Mouse (Mus musculus): ENCODE measurements around the gene Ms4a4b. TPM values are rescaled to one million over a fixed set of nuclear protein-coding genes. Genes with fewer than 3 reads are reported as not detected.
"Not testable (repeated sequence)": the region's sequence is repeated elsewhere in the genome, so short reads cannot be mapped to it uniquely, and the experiment has no call there.

Gene Ms4a4b
- under 1 TPM in 1 of 2 experiments, not detected in 1; 0.20 TPM for total RNA-seq (2021)
- long read RNA-seq, experiment 1, full-length matches to known transcripts: 1 of 1 reads
- long read RNA-seq, experiment 1, partial matches to known transcripts: 0 of 1 reads
- long read RNA-seq, experiment 1, other reads (novel, unspliced or antisense): 0 of 1 reads
- long read RNA-seq, experiment 2: 0 reads

DNA sequence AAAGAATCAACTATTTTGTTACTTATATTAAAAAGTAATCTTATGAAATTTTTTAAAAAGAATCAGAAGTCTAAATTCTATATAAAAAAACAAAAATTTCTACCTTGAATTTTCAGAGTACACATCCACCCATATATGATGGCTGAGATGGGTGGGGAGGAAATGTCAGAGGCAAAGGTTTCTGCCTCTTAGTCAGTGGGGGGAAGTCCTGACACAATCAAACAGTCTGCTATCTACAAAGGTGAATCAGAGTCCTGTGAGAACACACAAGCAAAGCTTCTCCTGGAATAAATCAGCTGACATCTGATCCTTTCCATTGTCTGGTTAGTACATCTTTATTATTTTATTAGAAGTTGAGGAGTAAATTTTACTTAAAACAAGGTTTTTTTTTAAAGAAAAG lies at the start of gene Ms4a4b:
Ms4a4b (plus strand) TSS at position 216 of the 400 bp plus-strand sequence.
- intact Hi-C loops (cut with DNase I): no loop called here
- H3K4me3 ChIP-seq: no peak within 1 kb of the TSS
- TF ChIP-seq CTCF (IDR thresholded peaks at IDR 0.05): no peak
- no peak for DNase-seq (ENCODE audit: extremely low spot score in 1 of 2, low spot score in 2 of 2)
- no peak within 1 kb of the TSS for H3K27ac ChIP-seq

DNA sequence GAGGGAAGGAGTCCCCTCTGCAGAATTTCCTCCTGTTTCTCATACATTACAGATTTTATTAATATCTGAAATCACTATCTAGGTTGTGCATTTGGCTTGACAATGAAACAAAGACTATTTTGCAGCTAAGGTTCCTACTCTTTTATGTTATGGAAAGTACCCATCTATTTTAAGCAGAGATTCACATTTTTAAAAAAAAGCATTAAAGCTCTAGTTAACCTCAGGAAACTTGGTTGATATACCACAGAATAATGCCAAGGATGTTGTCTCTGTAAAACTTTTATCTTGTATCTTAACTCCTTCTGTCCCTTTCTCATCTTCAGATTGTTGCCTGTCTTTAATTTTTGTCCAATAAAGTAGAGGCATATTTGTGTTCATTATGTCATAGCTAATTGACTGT lies 47.6 kb upstream of the Ms4a4b start:
- intact Hi-C loops (cut with DNase I): no loop called here
- DNase-seq (ENCODE audit: extremely low spot score in 1 of 2, low spot score in 2 of 2): no peak
- no peak for TF ChIP-seq CTCF (IDR thresholded peaks at IDR 0.05)
- Histone ChIP-seq H3K27ac (no peak overlapping the region), H3K4me3 (no peak overlapping the region)

DNA sequence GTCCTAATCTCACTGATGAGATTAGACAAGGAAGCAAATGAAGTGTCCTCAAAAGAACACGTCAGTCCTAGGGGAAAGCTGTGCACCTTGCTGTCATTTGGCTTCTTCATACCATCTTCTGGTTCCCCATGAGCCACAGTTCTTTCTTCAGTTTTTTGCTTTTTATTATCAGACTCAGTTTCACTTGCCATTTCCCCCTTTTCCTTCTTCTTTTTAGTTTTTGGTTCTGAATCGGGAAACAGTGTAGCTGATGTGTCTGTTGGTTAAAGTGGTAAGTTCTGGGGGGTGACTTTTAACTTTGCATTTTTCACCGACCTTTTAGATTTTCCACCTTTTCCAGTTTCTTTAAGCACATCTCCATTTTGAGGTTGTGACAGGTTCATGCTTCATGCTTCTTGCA lies 38.8 kb upstream of the Ms4a4b start, which contains the start of gene Ms4a4c:
Ms4a4c (plus strand) TSS at position 244 of the 400 bp plus-strand sequence.
- intact Hi-C loops (cut with DNase I): no loop called here
- no peak within 1 kb of the TSS for H3K27ac ChIP-seq
- TF ChIP-seq CTCF (IDR thresholded peaks at IDR 0.05): no peak
- no peak for DNase-seq (ENCODE audit: extremely low spot score in 1 of 2, low spot score in 2 of 2)
- H3K4me3 ChIP-seq: no peak within 1 kb of the TSS

DNA sequence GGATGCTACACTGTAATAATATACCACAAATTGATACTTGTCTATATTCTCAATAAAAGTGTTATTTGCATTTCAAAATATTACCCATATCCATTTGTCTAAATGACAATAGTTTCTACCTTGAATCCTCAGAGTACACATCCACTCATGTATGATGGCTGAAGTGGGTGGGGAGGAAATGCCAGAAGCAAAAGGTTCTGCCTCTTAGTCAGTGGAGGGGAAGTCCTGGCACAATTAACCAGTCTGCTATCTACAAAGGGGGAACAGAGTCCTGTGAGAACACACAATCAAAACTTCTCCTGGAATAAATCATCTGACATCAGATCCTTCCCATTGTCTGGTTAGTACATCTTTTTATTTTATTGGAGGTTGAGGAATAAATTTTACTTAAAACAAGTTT lies 35.9 kb upstream of the Ms4a4b start:
- TF ChIP-seq CTCF (IDR thresholded peaks at IDR 0.05): no peak
- intact Hi-C loops (cut with DNase I): no loop called here
- H3K4me3 ChIP-seq: no peak overlapping the region
- no peak overlapping the region for H3K27ac ChIP-seq
- no peak for DNase-seq (ENCODE audit: extremely low spot score in 1 of 2, low spot score in 2 of 2)

DNA sequence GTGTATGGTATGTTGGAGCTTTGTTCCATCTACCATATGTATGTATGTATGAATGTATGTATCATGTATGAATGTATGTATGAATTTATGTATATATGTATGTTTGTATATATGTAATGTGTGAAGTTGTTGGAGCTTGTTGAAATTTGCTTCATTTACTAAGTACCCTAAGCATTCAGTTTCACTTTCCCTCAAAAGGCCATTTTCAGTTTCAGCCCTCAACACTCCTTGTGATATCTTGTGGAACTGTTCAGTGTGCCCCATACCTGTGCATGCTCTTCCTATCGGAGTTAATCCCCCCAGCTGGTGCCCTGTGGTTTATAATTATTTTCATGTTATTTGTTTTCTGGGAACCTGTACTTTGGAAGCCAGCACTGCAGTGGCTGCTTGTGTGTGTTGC lies 34.8 kb upstream of the Ms4a4b start:
- Histone ChIP-seq H3K27ac (no peak overlapping the region), H3K4me3 (no peak overlapping the region)
- no peak for TF ChIP-seq CTCF (IDR thresholded peaks at IDR 0.05)
- DNase-seq (ENCODE audit: extremely low spot score in 1 of 2, low spot score in 2 of 2): no peak
- intact Hi-C loops (cut with DNase I): no loop called here

DNA sequence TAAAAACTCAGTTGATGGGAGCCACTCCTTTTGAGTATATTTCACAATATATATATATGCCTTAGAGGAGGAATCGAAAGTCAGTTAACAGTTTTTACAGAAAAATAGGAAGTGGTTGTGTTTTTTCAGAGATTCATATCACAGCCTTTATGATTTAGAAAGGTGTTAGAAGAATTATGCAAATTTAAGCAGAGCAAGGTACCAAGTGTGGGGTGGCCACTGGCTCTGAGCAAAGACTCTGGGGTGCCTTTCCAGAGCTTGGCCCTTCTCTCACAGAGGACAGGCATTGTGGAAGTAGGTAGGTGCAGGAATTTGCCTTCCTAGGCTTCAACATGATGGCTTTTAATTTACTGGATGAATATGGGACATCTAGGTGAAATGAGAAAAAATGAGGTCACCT lies 31.7 kb upstream of the Ms4a4b start:
- intact Hi-C loops (cut with DNase I): no loop called here
- H3K27ac ChIP-seq: no peak overlapping the region
- no peak overlapping the region for H3K4me3 ChIP-seq
- DNase-seq (ENCODE audit: extremely low spot score in 1 of 2, low spot score in 2 of 2): no peak
- no peak for TF ChIP-seq CTCF (IDR thresholded peaks at IDR 0.05)

DNA sequence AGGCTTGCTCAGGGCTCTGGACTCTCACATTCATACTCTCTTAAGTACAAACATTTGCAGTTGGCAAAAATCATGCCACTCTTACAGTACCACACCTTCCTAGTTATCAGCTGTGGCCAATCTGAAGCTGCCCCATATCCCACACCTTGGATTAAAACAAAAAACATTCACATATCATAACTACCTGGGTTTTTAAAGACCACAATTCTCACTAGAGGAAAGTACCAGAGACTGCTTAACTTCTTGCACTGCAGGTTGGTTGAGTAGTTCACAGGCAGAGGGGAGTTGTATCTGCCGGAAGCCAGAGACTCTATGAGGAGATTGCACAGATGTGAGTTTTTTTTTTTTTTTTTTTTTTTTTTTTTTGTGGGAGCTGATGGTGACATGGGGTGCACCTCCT lies 29.3 kb upstream of the Ms4a4b start:
- no peak for DNase-seq (ENCODE audit: extremely low spot score in 1 of 2, low spot score in 2 of 2)
- intact Hi-C loops (cut with DNase I): no loop called here
- Histone ChIP-seq H3K27ac (no peak overlapping the region), H3K4me3 (no peak overlapping the region)
- TF ChIP-seq CTCF (IDR thresholded peaks at IDR 0.05): no peak

DNA sequence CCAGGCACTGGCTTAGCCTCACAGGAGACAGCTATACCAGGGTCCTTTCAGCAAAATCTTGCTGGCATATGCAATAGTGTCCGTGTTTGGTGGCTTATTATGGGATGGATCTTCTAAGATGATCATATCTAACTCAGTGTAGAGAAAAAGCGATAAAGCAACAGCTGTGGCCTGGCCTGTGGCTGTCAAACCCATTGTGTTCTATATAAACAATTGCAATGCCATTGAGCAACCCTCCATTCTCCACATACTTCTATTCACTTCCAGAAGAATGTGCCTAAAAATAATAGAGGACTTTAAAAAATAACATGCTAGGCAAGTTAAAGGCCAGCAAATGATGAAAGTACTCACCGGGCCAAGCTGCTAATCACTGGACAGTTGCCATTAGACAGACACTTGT lies 27.8 kb upstream of the Ms4a4b start:
- Histone ChIP-seq H3K27ac (no peak overlapping the region), H3K4me3 (no peak overlapping the region)
- intact Hi-C loops (cut with DNase I): no loop called here
- TF ChIP-seq CTCF (IDR thresholded peaks at IDR 0.05): no peak
- no peak for DNase-seq (ENCODE audit: extremely low spot score in 1 of 2, low spot score in 2 of 2)

DNA sequence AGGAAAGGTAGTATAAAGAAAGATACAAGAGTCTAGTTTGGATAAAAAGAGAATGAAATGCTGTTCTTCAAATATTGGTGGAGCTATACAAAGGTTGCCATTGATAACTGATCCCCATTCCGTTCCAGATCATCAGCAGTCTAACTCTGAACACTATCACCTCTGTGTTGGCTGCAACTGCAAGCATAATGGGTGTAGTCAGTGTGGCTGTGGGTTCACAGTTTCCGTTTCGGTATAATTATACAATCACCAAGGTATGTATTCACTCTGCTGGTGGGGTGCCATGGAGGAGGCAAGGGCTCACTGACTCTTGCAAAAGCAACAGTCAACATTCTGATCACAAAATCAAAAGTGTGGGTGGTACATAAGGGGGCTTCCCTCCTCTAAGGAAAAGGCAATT lies 24.5 kb upstream of the Ms4a4b start:
- DNase-seq (ENCODE audit: extremely low spot score in 1 of 2, low spot score in 2 of 2); H3K27ac ChIP-seq; intact Hi-C loops (cut with DNase I): not testable (repeated sequence)

DNA sequence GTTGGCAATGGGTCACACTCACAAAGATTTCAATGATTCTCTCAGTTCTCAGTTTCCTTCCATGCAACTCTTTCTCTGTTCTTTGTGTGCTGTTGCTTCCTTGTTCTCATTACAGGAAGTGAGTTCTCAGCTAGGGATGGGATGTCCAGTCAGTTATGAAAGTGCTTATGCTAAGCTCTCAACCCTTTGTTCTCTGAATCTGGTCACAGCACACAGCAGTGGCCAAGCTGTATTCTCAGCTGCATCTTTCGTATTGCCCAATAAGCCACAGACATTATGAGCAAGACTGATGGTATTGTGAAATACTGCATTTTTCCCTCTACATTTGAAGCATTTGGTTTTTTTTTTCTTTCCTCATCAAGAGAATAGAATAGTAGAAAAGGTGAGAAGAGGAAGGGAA lies 12.1 kb upstream of the Ms4a4b start:
- H3K4me3 ChIP-seq; DNase-seq (ENCODE audit: extremely low spot score in 1 of 2, low spot score in 2 of 2); intact Hi-C loops (cut with DNase I); H3K27ac ChIP-seq: not testable (repeated sequence)

More for the DNA sequence above, 24.5 kb upstream of the Ms4a4b start:
- H3K4me3 ChIP-seq: not testable (repeated sequence)

DNA sequence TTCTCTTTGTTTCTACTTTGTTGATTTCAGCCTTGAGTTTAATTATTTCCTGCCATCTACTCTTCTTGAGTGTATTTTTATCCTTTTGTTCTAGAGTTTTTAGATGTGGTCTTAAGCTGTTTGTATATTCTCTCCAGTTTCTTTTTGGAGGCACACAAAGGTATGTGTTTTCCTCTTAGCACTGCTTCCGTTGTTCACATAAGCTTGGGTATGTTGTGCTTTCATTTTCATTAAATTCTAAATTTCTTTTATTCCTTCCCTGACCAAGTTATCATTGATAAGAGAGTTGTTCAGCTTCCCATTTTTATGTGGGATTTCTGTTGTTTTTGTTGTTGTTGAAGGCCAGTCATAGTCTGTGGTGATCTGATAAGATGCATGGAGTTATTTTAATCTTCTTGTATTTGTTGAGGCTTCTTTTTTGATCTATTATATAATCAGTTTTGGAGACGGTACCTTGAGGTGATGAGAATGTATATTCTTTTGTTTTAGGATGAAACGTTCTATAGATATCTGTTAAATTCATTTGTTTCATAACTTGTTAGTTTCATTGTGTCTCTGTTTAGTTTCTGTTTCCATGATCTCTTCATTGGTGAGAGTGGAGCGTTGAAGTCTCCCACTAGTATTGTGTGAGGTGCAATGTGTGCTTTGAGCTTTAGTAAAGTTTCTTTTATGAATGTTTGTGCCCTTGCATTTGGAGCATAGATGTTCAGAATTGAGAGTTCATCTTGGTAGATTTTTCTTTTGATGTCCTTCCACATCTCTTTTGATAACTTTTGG lies 8.1 kb upstream of the Ms4a4b start:
- intact Hi-C loops (cut with DNase I): no loop called here
- no peak for TF ChIP-seq CTCF (IDR thresholded peaks at IDR 0.05)
- DNase-seq (ENCODE audit: extremely low spot score in 1 of 2, low spot score in 2 of 2): no peak
- no peak overlapping the region for H3K27ac ChIP-seq
- no peak overlapping the region for H3K4me3 ChIP-seq

DNA sequence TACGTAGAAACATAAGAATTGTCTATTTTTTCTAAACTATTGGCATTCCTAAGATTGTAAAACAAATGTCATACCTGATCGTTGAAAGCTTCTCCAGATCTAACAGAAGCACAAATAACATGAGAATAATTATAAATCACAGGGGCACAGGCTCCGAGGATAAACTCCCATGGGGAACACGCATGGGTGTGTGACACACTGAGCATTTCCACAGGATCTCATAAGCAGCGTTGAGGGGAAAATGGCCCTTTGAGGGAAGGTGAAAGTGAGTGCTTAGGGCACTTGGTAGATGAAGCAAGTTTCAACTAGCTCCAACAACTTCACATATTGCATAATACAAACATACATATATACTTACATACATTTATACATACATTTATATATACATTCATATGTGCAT lies 611 bp downstream of the Ms4a4b start:
- DNase-seq (ENCODE audit: extremely low spot score in 1 of 2, low spot score in 2 of 2): no peak
- Histone ChIP-seq H3K27ac (no peak overlapping the region), H3K4me3 (no peak overlapping the region)
- TF ChIP-seq CTCF (IDR thresholded peaks at IDR 0.05): no peak
- intact Hi-C loops (cut with DNase I): no loop called here

DNA sequence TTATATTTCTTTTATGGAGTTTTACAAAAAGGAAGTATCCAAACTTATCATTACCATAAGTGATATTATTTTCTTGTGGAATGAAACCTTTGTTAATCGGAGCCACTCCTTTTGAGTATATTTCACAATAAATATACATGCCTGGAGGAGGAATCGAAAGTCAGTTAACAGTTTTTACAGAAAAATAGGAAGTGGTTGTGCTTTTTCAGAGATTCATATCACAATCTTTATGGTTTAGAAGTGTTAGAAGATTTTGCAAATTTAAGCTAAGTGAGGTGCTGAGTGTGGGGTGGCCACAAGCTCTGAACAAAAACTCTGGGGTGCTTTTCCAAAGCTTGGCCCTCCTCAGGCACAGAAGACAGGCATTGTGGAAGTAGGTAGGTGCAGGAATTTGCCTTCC lies 3.9 kb downstream of the Ms4a4b start:
- intact Hi-C loops (cut with DNase I): no loop called here
- no peak for DNase-seq (ENCODE audit: extremely low spot score in 1 of 2, low spot score in 2 of 2)
- no peak for TF ChIP-seq CTCF (IDR thresholded peaks at IDR 0.05)
- H3K27ac ChIP-seq: no peak overlapping the region
- H3K4me3 ChIP-seq: no peak overlapping the region

DNA sequence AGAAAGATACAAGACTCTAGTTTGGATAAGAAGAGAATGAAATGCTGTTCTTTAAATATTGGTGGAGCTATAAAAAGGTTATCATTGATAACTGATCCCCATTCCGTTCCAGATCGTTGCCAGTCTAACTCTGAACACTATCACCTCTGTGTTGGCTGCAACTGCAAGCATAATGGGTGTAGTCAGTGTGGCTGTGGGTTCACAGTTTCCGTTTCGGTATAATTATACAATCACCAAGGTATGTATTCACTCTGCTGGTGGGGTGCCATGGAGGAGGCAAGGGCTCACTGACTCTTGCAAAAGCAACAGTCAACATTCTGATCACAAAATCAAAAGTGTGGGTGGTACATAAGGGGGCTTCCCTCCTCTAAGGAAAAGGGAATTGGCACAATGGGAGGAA lies 15.7 kb downstream of the Ms4a4b start:
- DNase-seq (ENCODE audit: extremely low spot score in 1 of 2, low spot score in 2 of 2); intact Hi-C loops (cut with DNase I); H3K27ac ChIP-seq; H3K4me3 ChIP-seq: not testable (repeated sequence)

DNA sequence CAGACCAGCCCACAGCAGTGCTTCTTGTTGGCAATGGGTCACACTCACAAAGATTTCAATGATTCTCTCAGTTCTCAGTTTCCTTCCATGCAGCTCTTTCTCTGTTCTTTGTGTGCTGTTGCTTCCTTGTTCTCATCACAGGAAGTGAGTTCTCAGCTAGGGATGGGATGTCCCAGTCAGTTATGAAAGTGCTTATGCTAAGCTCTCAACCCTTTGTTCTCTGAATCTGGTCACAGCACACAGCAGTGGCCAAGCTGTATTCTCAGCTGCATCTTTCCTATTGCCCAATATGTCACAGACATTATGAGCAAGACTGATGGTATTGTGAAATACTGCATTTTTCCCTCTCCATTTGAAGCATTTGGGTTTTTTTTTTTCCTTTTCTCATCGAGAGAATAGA lies 21.4 kb downstream of the Ms4a4b start:
- H3K4me3 ChIP-seq; H3K27ac ChIP-seq; DNase-seq (ENCODE audit: extremely low spot score in 1 of 2, low spot score in 2 of 2); intact Hi-C loops (cut with DNase I): not testable (repeated sequence)
